Mouse (Mus musculus) liver, embryonic 14.5 days (tissue): ENCODE measurements around the gene Anxa5.

Source experiments
- CTCF ChIP-seq: IDR thresholded peaks from 2 replicates; pipeline ENCODE4 v1.5.1; 2016; ENCODE audit warnings: antibody characterized with exemption, low read depth, control low read depth
- EP300 ChIP-seq: IDR thresholded peaks from 2 replicates; pipeline ENCODE4 v1.6.1; 2016; ENCODE audit warnings: antibody characterized with exemption, low read depth

GRCm38 (mm10) chr3:36401900-36402299, 73.8 kb downstream of the Anxa5 start:
- TF ChIP-seq CTCF (no peak), EP300 (no peak)
